Mouse (Mus musculus): ENCODE measurements at regions not wholly inside any gene's neighbourhood (a gene's known extent, or its start where the extent isn't known, plus 50 kb on each side); places are given as distances from the start of the nearest gene placed in this dataset.

DNA sequence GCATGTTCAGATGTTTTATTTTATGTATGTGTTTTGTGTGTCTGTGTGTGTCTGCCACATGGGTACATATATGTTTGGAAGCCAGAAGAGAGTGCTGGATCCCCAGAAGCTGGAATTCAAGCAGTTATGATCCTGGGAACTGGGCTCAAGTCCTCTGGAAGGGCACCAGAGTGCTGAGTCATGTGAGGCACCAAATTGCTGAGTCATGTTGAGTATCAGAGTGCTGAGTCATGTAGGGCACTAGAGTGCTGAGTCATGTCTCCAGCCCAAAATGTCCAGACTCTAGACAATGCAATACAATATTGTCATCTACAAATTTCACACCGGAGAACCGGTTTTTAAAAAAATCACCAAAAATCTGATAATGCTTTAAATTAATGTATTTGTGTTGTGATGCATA is 120.1 kb downstream of the Abhd5 start:
- TF ChIP-seq CTCF (IDR thresholded peaks at IDR 0.05; ENCODE audit: borderline replicate concordance, extremely low read depth, insufficient read depth, insufficient read length) (no peak), POLR2A (IDR thresholded peaks at IDR 0.05; ENCODE audit: borderline replicate concordance, extremely low read depth, insufficient read depth, insufficient read length, poor library complexity, severe bottlenecking) (no peak)
